Mouse (Mus musculus) liver, postnatal 0 days (tissue): ENCODE measurements at regions not wholly inside any gene's neighbourhood (a gene's known extent, or its start where the extent isn't known, plus 50 kb on each side); places are given as distances from the start of the nearest gene placed in this dataset.
A peak's percentile ranks its signal among the peaks of the same experiment; 100 is the strongest.

Experiments
- ATAC-seq: fragments of 200-750 bp; cut with Nextera tagmentation; 2 replicates; pipeline ENCODE4 v1.8.0; 2017; ENCODE audit warnings: mild to moderate bottlenecking, moderate library complexity
- DNase-seq: peaks from one replicate; pipeline ENCODE4 v3.0.0-alpha.2; 2016
- H3K27ac ChIP-seq: fragments of 300-500 bp; sonication (generic); 2 replicates; pipeline ENCODE4 v1.5.1; 2014; ENCODE audit warnings: antibody characterized with exemption, moderate library complexity, mild to moderate bottlenecking, low read depth
- H3K27me3 ChIP-seq: fragments of 300-500 bp; sonication (generic); 2 replicates; pipeline ENCODE4 v1.6.1; 2014; ENCODE audit warnings: low read length, control low read depth, mixed read lengths; ENCODE audit not compliant: insufficient read depth
- H3K36me3 ChIP-seq: fragments of 300-500 bp; sonication (generic); replicated peaks from 2 replicates; pipeline ENCODE4 v1.6.1; 2014; ENCODE audit warnings: mild to moderate bottlenecking, control low read depth, low read length, moderate library complexity, mixed read lengths; ENCODE audit not compliant: insufficient read depth
- H3K4me1 ChIP-seq: fragments of 300-500 bp; sonication (generic); 2 replicates; pipeline ENCODE4 v1.6.1; 2014; ENCODE audit warnings: antibody characterized with exemption, mild to moderate bottlenecking, control low read depth; ENCODE audit not compliant: insufficient read depth
- H3K4me2 ChIP-seq: fragments of 300-500 bp; sonication (generic); 2 replicates; pipeline ENCODE4 v1.6.1; 2014; ENCODE audit warnings: low read depth, mild to moderate bottlenecking, low read length, moderate library complexity, mixed read lengths
- H3K4me3 ChIP-seq: fragments of 300-500 bp; sonication (generic); 2 replicates; pipeline ENCODE4 v1.5.1; 2014; ENCODE audit warnings: low read depth, low read length
- H3K9ac ChIP-seq: fragments of 300-500 bp; sonication (generic); replicated peaks from 2 replicates; pipeline ENCODE4 v1.6.1; 2014; ENCODE audit warnings: mild to moderate bottlenecking, moderate library complexity
- H3K9me3 ChIP-seq: fragments of 300-500 bp; sonication (generic); 2 replicates; pipeline ENCODE4 v1.6.1; 2016; ENCODE audit warnings: mild to moderate bottlenecking, control low read depth, low read length, mixed read lengths
- CTCF ChIP-seq: sonication (generic); IDR thresholded peaks from 2 replicates; pipeline ENCODE4 v1.5.1; 2016; ENCODE audit warnings: antibody characterized with exemption, low read depth
- EP300 ChIP-seq: IDR thresholded peaks from 2 replicates; pipeline ENCODE4 v1.6.1; 2016; ENCODE audit warnings: antibody characterized with exemption, low read depth, mild to moderate bottlenecking
- WGBS: fragments of 180-500 bp; shearing (Covaris S2); extraction: QIAGEN DNeasy Blood & Tissue Kit; methylation state at CpG from one replicate; pipeline ENCODE4 v1.1.7; 2014; ENCODE audit not compliant: insufficient replicate concordance; 5-methylcytosine and 5-hydroxymethylcytosine counted together

DNA sequence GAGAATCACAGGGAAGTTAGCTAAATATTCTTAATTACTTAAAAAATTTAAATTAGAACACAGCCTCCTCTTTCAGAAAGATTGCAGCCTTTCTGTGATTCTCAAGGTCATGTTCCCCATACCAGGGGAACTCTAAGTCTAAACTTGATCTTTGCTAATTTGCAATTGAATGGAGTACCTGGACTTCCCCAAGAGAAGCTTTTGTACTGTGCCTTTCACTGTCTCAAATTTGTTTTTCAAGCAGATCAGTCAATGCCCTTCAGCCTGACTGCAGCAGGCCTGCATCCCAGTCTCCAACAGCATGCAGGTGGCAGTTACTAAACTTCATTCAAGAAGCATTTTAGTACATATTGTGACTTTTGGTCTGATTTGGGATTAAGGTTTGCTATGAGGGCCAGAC, 611.8 kb downstream of the Snca start:
- no peaks in the 10 kb centered on the region for H3K9me3 ChIP-seq
- ATAC-seq (no peak), DNase-seq (no peak)
- H3K27ac ChIP-seq = no peak overlapping the region
- H3K4me1 ChIP-seq = no peaks in the 10 kb centered on the region
- no peak overlapping the region for H3K4me2 ChIP-seq
- no peak overlapping the region for H3K9ac ChIP-seq
- no peaks in the 10 kb centered on the region for H3K27me3 ChIP-seq
- no peak for TF ChIP-seq EP300
- no peak for TF ChIP-seq CTCF
- H3K36me3 ChIP-seq = no peaks in the 10 kb centered on the region
- H3K4me3 ChIP-seq = no peak overlapping the region

DNA sequence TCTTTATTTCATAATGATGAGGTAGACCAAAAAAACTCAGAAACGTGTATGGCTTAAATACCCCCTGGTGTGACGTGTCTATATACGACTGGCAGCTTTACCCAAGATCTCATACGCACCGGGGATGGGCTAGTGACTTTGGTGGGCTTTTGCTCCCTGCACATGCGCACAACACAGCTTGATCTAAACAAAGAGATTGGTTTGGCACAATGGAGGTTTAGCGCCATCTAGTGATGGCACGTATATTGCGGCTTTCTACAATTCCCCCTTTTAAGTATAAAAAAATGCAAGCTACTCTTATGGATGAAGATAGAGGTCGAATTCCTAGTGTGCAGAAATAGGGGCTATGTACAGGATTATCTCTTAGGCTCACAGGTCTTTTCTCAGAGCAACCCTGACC, 628.1 kb downstream of the Snca start:
- Histone ChIP-seq H3K27ac (no peak overlapping the region), H3K9ac (no peak overlapping the region), H3K36me3 (no peaks in the 10 kb centered on the region), H3K9me3 (no peaks in the 10 kb centered on the region), H3K4me1 (no peaks in the 10 kb centered on the region), H3K4me2 (no peak overlapping the region), H3K27me3 (no peaks in the 10 kb centered on the region), H3K4me3 (no peak overlapping the region)
- DNase-seq (peak; percentile 38), ATAC-seq (no peak)
- TF ChIP-seq CTCF (peak; percentile 67), EP300 (no peak)
- 67% methylated on average over 10 of the region's 10 CpGs for WGBS
